Mouse (Mus musculus) forebrain, embryonic 10.5 days (tissue): ENCODE results near the gene Adcy5. TPM values are rescaled to one million over a fixed set of nuclear protein-coding genes. Genes with fewer than 3 reads are reported as not detected.
A peak's percentile ranks its signal among the peaks of the same experiment; 100 is the strongest.

Source experiments
- DNase-seq: peaks from one replicate; pipeline ENCODE4 v3.0.0-alpha.2; 2017; ENCODE audit warnings: low spot score; ENCODE audit errors: extremely low spot score
- H3K27ac ChIP-seq: fragments of 300-500 bp; sonication (generic); 2 replicates; pipeline ENCODE4 v1.5.1; 2016; ENCODE audit warnings: mild to moderate bottlenecking
- H3K27me3 ChIP-seq: fragments of 300-500 bp; sonication (generic); 2 replicates; pipeline ENCODE4 v1.6.1; 2016; ENCODE audit warnings: mild to moderate bottlenecking; ENCODE audit not compliant: poor library complexity, severe bottlenecking
- H3K36me3 ChIP-seq: fragments of 300-500 bp; sonication (generic); replicated peaks from 2 replicates; pipeline ENCODE4 v1.6.1; 2016; ENCODE audit warnings: mild to moderate bottlenecking, moderate library complexity
- H3K4me1 ChIP-seq: fragments of 300-500 bp; sonication (generic); 2 replicates; pipeline ENCODE4 v1.6.1; 2016
- H3K4me3 ChIP-seq: fragments of 300-500 bp; sonication (generic); 2 replicates; pipeline ENCODE4 v1.5.1; 2016; ENCODE audit warnings: mild to moderate bottlenecking, moderate library complexity
- H3K9me3 ChIP-seq: fragments of 300-500 bp; sonication (generic); 2 replicates; pipeline ENCODE4 v1.6.1; 2016; ENCODE audit warnings: mild to moderate bottlenecking, moderate library complexity
- WGBS: fragments of 180-500 bp; shearing (Covaris S2); methylation state at CpG from one replicate; pipeline ENCODE4 v1.1.7; 2016; 5-methylcytosine and 5-hydroxymethylcytosine counted together
- polyA plus RNA-seq: library from polyadenylated mRNA; unstranded; fragments of >200 nt; fragmentation: Nextera tagmentation; extraction: Ambion mirVana; gene quantifications from 2 replicates; pipeline ENCODE4 v1.2.1, GENCODE M21; 2016

The Adcy5 gene
- polyA plus RNA-seq, 1 experiment from 2014 or later, result 0.67 TPM

DNA sequence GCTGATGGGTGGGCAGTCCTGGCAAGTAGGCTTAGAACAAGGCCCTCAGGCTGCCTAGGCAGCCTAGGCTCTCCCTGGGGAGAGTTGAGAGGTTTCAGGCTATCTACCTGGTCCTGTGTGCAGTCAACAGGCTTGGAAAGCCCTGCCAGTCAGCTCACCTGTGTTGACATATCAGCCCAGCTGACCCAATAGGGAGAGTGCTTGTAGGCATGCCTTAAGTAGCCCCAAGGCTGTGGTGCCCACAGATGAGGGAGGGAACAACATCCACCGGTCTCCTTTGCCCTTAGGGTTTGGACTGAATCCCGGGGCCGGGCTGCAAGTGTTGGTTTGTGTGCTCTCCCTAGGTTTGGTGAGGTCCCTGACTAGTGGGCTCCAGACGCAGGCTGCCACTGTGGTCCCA lies 37.8 kb downstream of the Adcy5 start:
- Histone ChIP-seq H3K36me3 (no peaks in the 10 kb centered on the region), H3K27ac (peak overlapping the region; percentile 13; the same call in 1 of the 2 replicates), H3K4me3 (no peak overlapping the region), H3K27me3 (no peaks in the 10 kb centered on the region), H3K4me1 (peaks cover 29% of the 10 kb centered on the region), H3K9me3 (no peaks in the 10 kb centered on the region)
- 84% methylated on average over 4 of the region's 4 CpGs for WGBS
- no peak for DNase-seq

DNA sequence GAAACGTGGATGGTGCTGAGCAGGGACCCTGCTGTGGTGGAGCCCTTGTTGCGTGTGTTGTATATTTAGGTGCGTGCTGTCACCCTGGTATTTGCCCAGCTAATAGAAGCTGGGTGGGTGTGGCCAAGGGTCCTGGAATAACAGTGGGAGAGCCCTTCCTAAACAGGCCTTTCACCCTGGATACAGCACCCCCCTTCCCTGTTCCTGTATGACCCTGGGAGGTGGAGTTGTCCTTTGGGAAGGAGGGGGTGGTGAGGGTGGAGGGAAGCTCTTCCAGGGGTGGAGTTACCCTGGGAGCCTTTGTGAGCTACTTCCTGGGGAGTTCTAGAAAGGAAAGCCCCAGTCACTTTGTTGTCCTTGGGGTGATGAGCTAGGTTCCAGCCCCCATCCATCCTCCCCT lies 38.7 kb downstream of the Adcy5 start:
- peak overlapping the region; percentile 31; the same call in 1 of the 2 replicates for H3K27ac ChIP-seq
- no peak overlapping the region for H3K4me3 ChIP-seq
- no peaks in the 10 kb centered on the region for H3K27me3 ChIP-seq
- no peaks in the 10 kb centered on the region for H3K9me3 ChIP-seq
- no peak for DNase-seq
- H3K4me1 ChIP-seq, result peaks cover 26% of the 10 kb centered on the region
- 45% methylated on average over 3 of the region's 3 CpGs for WGBS
- no peaks in the 10 kb centered on the region for H3K36me3 ChIP-seq

DNA sequence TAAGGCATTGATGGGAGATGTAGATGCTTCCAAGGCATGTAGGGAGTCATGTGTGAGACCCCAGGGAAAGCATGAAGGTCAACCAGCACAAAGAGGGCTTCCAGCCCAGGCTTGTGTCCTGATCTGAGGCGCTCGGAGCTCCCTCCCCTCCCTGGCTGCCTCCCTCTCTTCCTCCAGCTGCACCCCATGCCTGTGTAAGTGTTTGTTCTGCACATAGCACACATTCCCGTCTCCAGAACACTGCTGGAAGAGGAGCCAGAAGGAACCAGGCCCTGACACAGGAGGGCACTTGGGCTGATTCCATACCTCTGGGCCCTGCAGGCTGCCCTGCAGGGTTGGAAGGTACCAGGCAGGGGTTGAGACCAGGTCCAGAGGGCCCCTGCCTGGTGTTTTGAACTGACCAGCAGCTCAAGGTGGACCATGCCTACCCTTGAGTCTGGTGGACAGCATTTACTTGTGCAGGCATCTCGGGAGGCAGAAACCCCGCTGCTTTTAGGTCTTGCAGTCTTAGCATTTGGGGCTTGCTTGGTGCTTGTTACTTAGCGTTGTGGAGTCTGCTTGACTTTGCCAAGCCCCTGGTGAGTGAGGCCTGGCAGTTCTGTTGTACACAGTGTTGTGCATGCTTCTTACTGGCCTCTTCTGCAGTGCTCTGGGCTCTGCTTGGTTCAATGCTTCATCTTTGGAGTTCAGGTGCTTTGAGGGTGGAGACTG lies 45.2 kb downstream of the Adcy5 start:
- WGBS, result 69% methylated on average over 6 of the region's 6 CpGs
- no peak for DNase-seq
- H3K9me3 ChIP-seq, result no peaks in the 10 kb centered on the region
- no peaks in the 10 kb centered on the region for H3K27me3 ChIP-seq
- H3K27ac ChIP-seq, result peak overlapping the region; percentile 48; the same call in 1 of the 2 replicates
- H3K4me3 ChIP-seq, result no peak overlapping the region
- H3K4me1 ChIP-seq, result peaks cover 24% of the 10 kb centered on the region
- no peaks in the 10 kb centered on the region for H3K36me3 ChIP-seq

DNA sequence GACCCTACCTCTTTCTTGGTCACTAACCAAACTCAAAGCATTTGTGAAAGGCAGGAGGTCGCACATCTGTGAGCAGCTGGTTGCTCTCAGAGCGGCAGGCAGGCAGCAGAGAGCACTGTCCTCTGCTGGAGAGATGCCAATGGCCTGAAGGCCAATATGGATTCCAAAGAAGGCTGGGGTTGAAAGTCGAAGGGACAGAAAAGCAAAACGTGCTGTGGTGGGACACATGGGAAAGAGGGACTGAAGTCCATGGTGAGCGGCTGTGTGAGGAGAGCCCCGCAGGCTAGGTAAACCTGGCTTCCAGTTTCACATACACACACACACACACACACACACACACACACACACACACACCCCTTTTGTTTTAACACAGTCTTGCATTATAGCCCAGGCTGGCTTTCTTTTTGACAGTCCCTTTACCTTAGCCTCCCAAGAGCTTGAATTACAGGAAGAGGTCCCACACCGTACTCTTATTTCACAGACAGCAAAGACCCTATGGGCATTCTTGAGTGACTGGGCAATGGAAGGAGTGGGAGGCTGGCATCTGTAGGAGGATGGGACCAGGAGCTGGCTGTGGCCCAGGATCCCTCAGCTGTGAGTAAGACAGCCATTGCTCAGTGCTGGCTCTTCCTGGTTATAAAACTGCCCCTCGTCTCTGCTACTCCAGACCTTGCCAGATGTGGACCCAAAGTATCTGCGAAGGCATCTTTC lies 45.9 kb downstream of the Adcy5 start:
- 0 out of 2 replicates have a peak overlapping the region, but pooled peaks have one; percentile 48 for H3K27ac ChIP-seq
- 83% methylated on average over 9 of the region's 9 CpGs for WGBS

DNA sequence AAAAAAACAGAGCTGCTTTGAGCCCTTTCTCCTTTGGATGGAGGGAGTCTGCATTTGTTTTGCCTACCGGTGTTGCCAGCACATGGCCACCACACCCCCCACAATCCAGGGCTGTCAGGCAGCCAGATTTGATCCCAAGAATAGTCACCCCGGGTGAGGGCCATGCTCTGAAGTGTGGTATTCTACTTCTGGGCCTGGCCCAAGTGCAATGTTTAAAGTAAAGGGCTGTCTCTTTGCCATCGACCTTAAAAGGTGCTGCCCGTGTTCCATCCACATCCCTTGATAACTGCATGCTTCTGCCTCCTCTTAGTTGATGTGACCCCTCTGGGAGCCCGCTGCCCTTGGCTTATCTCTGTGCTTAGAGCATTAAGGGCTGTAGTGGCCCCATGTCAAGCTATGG lies 46.6 kb downstream of the Adcy5 start:
- H3K4me3 ChIP-seq, result no peak overlapping the region
- DNase-seq, result no peak
- WGBS, result 87% methylated on average over 5 of the region's 5 CpGs
- no peak overlapping the region for H3K27ac ChIP-seq
- no peaks in the 10 kb centered on the region for H3K9me3 ChIP-seq
- H3K27me3 ChIP-seq, result no peaks in the 10 kb centered on the region
- H3K4me1 ChIP-seq, result peaks cover 34% of the 10 kb centered on the region
- H3K36me3 ChIP-seq, result no peaks in the 10 kb centered on the region

More for the DNA sequence above, 45.9 kb downstream of the Adcy5 start:
- Histone ChIP-seq H3K36me3 (no peaks in the 10 kb centered on the region), H3K4me3 (no peak overlapping the region), H3K27me3 (no peaks in the 10 kb centered on the region), H3K9me3 (no peaks in the 10 kb centered on the region), H3K4me1 (peaks cover 31% of the 10 kb centered on the region)
- DNase-seq, result no peak

DNA sequence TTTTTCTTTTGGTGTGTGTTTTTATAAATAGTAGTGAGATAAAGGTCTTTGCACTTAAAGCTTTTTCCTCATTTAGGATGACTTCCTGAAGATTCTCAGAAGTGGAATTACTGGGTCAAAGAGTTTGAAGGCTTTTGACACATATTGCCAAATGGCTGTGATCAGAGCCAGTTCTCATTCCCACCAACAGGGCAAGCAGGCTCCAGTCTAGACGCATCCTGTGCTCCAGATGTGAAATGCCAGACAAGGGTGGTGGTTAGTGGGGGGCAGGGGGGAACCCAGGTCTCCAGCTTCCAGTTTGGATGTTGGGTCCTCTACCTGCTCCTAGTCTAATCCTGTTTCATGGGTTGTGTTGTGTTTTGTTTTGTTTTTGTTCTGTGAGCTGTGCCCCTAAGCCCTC lies 48.8 kb downstream of the Adcy5 start:
- DNase-seq, result no peak
- H3K4me1 ChIP-seq, result peaks cover 47% of the 10 kb centered on the region
- no peaks in the 10 kb centered on the region for H3K9me3 ChIP-seq
- no peaks in the 10 kb centered on the region for H3K27me3 ChIP-seq
- no peak overlapping the region for H3K27ac ChIP-seq
- no peak overlapping the region for H3K4me3 ChIP-seq
- 61% methylated on average over 1 of the region's 1 CpGs for WGBS
- no peaks in the 10 kb centered on the region for H3K36me3 ChIP-seq

DNA sequence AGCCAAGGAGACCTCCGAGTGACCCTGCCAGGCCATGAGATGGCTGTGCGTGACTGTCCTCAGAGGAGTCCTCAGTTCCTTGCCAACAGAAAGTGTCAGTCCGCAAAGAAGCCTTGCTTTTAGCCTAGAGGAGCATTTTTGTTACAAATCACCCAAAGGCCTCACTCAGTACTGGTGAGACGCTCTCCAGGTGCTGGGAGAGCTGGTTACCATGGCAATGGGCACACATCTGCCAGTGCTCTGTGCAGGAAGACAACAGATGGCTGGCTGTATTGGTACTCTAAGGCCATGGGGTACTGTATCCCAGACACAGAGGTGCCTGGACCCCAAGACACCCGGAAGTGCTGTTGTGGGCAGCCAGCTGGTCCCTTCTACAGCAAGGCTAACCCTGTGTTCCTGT lies 51.0 kb downstream of the Adcy5 start:
- peaks cover 56% of the 10 kb centered on the region for H3K4me1 ChIP-seq
- 68% methylated on average over 5 of the region's 5 CpGs for WGBS
- no peak overlapping the region for H3K4me3 ChIP-seq
- DNase-seq, result no peak
- peak overlapping the region; percentile 58 for H3K27ac ChIP-seq
- no peaks in the 10 kb centered on the region for H3K9me3 ChIP-seq
- H3K36me3 ChIP-seq, result no peaks in the 10 kb centered on the region
- no peaks in the 10 kb centered on the region for H3K27me3 ChIP-seq

DNA sequence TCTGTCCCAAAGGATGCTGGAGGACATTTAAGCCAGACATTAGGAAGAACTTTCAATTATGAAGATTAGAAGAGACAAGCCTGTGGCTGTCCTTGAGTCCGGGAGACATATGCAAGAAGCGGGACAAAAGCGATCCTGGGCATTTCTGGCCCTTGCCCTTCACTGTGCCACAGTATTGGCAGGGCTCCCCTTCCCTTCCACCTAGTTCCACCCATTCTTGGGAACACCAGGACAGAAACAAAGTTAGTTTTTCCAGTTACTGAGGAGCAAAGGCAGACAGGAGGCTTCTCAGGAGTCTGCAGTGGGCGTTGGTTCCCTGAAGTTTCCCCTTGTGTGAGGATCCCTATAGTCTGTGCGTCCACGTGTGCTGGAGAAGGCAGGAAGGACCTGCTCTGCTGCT lies 51.7 kb downstream of the Adcy5 start:
- Histone ChIP-seq H3K4me3 (no peak overlapping the region), H3K4me1 (peaks cover 56% of the 10 kb centered on the region), H3K9me3 (no peaks in the 10 kb centered on the region), H3K27me3 (no peaks in the 10 kb centered on the region), H3K27ac (no peak overlapping the region), H3K36me3 (no peaks in the 10 kb centered on the region)
- DNase-seq, result no peak
- WGBS, result 85% methylated on average over 6 of the region's 6 CpGs

DNA sequence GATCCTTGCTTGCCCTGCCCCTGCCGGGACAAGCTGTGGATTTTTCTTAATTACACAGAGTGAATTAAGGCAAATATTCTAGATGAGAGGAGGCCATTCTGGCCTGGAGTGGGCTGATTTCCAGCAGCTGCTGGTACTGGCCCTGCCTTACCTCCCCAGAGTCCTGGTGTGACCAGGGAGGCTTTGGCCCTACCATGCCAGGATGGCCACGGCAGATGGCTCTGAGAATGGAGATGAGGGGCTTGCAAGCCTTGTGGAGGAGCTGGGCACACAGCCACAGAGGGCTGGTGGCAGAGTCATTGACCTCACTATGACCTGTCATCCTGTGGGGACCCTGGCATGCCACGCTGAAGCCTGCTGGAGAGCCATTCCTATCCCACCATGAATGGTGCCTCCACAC lies 54.1 kb downstream of the Adcy5 start:
- peaks cover 57% of the 10 kb centered on the region for H3K4me1 ChIP-seq

DNA sequence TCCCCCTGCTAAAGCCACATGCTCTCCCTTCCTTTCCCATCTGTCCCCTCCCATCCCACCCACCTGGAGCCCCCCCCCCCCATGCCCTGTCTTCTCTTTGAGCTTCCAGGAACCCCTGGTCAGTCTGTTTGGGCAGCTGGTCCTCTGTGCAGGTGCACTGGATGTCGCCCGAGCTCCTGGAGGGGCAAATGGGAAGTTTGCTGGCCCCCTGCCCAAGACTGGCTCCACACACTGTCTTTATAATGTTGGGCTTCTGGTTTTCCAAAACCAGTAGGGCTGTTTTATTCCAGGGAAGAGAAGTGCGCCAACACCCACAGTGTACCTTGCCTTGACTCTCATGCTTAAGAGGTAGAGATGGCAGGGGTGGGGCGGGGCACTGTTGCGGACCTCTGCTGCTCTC lies 55.1 kb downstream of the Adcy5 start:
- H3K9me3 ChIP-seq, result no peaks in the 10 kb centered on the region
- no peak for DNase-seq
- H3K27me3 ChIP-seq, result peaks cover 5% of the 10 kb centered on the region; the same call in 1 of the 2 replicates
- no peak overlapping the region for H3K4me3 ChIP-seq
- H3K27ac ChIP-seq, result 0 out of 2 replicates have a peak overlapping the region, but pooled peaks have one; percentile 0
- peaks cover 55% of the 10 kb centered on the region for H3K4me1 ChIP-seq
- WGBS, result 85% methylated on average over 5 of the region's 5 CpGs
- H3K36me3 ChIP-seq, result no peaks in the 10 kb centered on the region

More for the DNA sequence above, 54.1 kb downstream of the Adcy5 start:
- Histone ChIP-seq H3K27ac (peak overlapping the region; percentile 17; the same call in 1 of the 2 replicates), H3K27me3 (peaks cover 5% of the 10 kb centered on the region; the same call in 1 of the 2 replicates), H3K36me3 (no peaks in the 10 kb centered on the region), H3K9me3 (no peaks in the 10 kb centered on the region), H3K4me3 (no peak overlapping the region)
- WGBS, result 70% methylated on average over 3 of the region's 3 CpGs
- DNase-seq, result no peak

DNA sequence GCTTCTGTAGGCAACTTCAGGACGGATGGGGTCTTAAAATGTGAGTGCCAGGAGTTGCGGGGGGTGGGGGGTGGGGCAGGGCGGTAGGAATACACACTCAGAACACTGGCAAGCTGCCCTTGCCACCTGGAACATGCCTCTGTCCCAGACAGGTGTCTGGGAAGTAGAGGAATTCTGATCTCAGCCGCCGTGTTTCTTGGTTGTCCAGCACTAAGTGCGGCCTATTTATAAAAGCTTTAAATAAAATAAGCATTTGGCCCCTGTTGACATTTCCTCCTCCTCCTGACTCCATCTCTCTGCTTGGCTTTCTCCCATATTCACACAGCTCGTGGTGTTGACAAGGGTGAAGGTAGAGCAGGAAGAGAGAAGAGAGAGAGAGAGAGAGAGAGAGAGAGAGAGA lies 60.4 kb downstream of the Adcy5 start:
- no peak for DNase-seq
- Histone ChIP-seq H3K27ac (no peak overlapping the region), H3K9me3 (no peaks in the 10 kb centered on the region), H3K4me3 (no peak overlapping the region), H3K4me1 (peaks cover 30% of the 10 kb centered on the region), H3K36me3 (no peaks in the 10 kb centered on the region), H3K27me3 (peaks cover 5% of the 10 kb centered on the region; the same call in 1 of the 2 replicates)
- WGBS, result 85% methylated on average over 7 of the region's 7 CpGs

DNA sequence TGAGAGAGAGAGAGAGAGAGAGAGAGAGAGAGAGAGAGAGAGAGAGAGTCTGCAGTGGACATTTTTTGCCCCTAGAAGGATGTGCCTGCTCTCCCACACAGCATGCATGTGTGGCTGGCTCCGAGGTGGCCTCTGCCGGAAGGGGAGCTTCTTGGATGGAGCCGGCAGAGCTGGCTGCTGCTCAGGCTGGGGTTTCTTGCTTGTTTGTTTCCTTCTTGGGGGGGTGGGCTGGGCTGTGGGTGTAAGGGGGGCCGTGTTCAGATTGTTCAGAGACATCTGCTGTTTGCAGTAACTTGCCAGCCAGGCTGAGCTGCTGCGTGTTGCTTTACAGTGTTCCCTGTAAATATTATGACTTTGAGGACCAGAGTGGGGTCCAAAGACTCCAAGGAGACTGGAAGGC lies 60.8 kb downstream of the Adcy5 start:
- H3K27ac ChIP-seq, result 0 out of 2 replicates have a peak overlapping the region, but pooled peaks have one; percentile 7
- H3K4me1 ChIP-seq, result peaks cover 26% of the 10 kb centered on the region
- 63% methylated on average over 5 of the region's 5 CpGs for WGBS
- DNase-seq, result no peak
- H3K9me3 ChIP-seq, result no peaks in the 10 kb centered on the region
- no peak overlapping the region for H3K4me3 ChIP-seq
- H3K36me3 ChIP-seq, result no peaks in the 10 kb centered on the region
- H3K27me3 ChIP-seq, result peaks cover 5% of the 10 kb centered on the region; the same call in 1 of the 2 replicates
